Mouse (Mus musculus): ENCODE measurements around the gene Enah. TPM values are rescaled to one million over a fixed set of nuclear protein-coding genes. Genes with fewer than 3 reads are reported as not detected.

Gene Enah
- polyA plus RNA-seq, 1 experiment from 2014 or later, result 167 TPM

DNA sequence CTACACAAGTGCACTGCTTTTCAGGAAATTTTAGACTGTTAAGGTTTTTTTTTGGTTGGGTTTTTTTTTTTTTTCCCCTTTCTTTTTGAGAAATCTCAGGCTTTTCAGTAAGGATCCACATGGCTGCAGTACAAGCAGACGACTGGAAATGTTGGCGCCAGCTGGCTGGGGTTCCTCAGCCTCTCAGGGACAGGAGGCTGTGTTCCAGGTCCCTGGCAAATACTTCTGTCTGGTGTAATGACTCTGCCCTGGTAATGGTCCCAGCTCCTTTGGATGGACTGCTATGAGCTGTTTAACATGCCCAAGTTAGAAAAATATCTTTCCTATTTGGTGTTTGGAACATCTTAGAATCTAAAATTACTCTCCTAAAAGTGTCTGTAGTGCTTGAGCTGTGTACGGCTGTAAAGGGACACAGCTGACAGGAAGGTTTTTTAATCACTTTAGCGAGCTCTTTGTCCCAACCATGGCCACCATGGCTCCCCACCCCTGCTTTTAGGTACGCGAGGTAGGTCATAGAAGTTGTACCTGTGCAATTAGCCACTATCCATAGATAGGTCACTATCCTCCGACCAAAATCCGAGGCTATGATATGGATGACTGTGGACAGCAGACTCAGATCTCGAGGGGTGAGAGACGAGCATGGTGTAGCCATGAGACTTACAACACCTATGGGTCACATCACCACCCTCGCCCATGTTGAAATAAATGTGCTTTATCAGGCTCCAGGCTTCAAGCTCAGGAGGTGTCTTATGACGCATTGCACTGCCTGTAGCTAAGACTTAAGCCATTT lies 168.1 kb downstream of the Enah start:
- in situ Hi-C loops (cut with MboI; ENCODE audit: low pct_unique_long_range_greater_than_20kb), result no loop called here
- ATAC-seq (no peak), DNase-seq (ENCODE audit: low read depth, low spot score) (no peak)
- no peaks in the 10 kb centered on the region for H3K27me3 ChIP-seq
- CTCF ChIA-PET, result interaction anchor here (1.2 to 1.5 kb wide), 3 partner anchors 8 to 22 kb away, joined by 3 to 4 read pairs (median 4); partner anchors contain the start of gene Lbr
- no peak for TF ChIP-seq CTCF (IDR thresholded peaks at IDR 0.05)
- POLR2A ChIA-PET, result no interaction called here

GRCm38 (mm10) chr1:181850441-181850840 lies 169.3 kb downstream of the Enah start:
- in situ Hi-C loops (cut with MboI; ENCODE audit: low pct_unique_long_range_greater_than_20kb), result no loop called here
- no peak for TF ChIP-seq CTCF (IDR thresholded peaks at IDR 0.05)
- ATAC-seq (no peak), DNase-seq (ENCODE audit: low read depth, low spot score) (no peak)
- ChIA-PET POLR2A (interaction anchor here (0.7 kb wide), 1 partner anchor 9 kb away, joined by 3 read pairs; no protein-coding TSS in a partner anchor), CTCF (no interaction called here)
- H3K27me3 ChIP-seq, result no peaks in the 10 kb centered on the region

DNA sequence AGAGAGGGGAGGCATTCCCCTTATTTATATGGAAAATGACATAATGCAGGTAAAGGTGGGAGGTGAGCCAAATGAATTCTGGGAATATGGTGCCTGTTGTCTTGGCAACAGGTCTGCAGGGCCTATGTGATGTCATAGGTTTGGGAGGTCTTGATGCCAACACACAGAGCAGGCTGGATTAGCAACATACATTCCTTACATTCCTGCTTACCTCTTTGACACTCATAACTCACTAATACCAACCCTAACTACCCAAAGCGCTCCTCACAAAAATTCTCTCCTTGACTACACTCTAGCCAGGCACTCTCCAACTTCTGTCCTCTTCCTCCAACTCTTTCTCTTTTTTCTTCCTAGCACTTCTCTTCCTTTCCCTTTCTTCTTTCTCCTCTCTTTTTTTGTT lies 171.6 kb downstream of the Enah start:
- CTCF ChIA-PET, result no interaction called here
- H3K27me3 ChIP-seq, result no peaks in the 10 kb centered on the region
- in situ Hi-C loops (cut with MboI; ENCODE audit: low pct_unique_long_range_greater_than_20kb), result no loop called here
- DNase-seq (ENCODE audit: low read depth, low spot score) (no peak), ATAC-seq (peak; percentile 89)
- POLR2A ChIA-PET, result interaction anchor here (0.8 kb wide), 1 partner anchor 247 kb away, joined by 3 read pairs; no protein-coding TSS in a partner anchor
- no peak for TF ChIP-seq CTCF (IDR thresholded peaks at IDR 0.05)

DNA sequence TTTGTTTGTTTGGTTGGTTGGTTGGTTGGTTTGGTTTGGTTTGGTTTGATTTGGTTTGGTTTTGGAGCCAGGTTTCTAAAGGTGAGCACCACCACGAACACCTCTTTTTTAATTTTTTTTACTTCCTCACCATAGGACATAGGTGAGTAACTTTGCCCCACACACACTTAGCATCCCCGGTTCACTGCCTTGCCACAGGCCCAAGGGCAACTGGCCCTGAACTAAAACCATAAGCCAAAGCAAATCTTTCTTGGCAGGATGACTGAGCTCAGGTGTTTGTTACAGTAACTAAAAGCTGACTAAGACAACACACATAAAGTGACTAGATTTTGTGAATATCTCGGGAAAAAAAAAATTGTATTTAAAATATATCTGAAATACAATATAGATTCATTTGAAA lies 172.4 kb downstream of the Enah start:
- in situ Hi-C loops (cut with MboI; ENCODE audit: low pct_unique_long_range_greater_than_20kb), result no loop called here
- DNase-seq (ENCODE audit: low read depth, low spot score) (no peak), ATAC-seq (no peak)
- CTCF ChIA-PET, result interaction anchor here (0.6 kb wide), 1 partner anchor 9 kb away, joined by 3 read pairs; no protein-coding TSS in a partner anchor
- no peaks in the 10 kb centered on the region for H3K27me3 ChIP-seq
- TF ChIP-seq CTCF (IDR thresholded peaks at IDR 0.05), result no peak
- POLR2A ChIA-PET, result interaction anchor here (0.6 kb wide), 1 partner anchor 1522 kb away, joined by 3 read pairs; the partner anchor contains the start of gene Mia3

Other genes starting within 250 kb of the Enah start
- gene Lbr, start 176.9 kb downstream of the Enah start, polyA plus RNA-seq (2021), result 34.0 TPM
- gene Srp9, start 104.7 kb upstream of the Enah start, polyA plus RNA-seq (2021), result 81.7 TPM
- gene Vmn1r1, start 144.5 kb upstream of the Enah start, polyA plus RNA-seq (2021), result not detected

Data from Patski (cell line).